Mouse (Mus musculus): ENCODE results near the gene Fastk. TPM values are rescaled to one million over a fixed set of nuclear protein-coding genes. Genes with fewer than 3 reads are reported as not detected.
"Not testable (repeated sequence)": the region's sequence is repeated elsewhere in the genome, so short reads cannot be mapped to it uniquely, and the experiment has no call there.

The Fastk gene
- total RNA-seq, 4 experiments from 2014 or later: 297 to 351 (median 327) TPM

GRCm38 (mm10) chr5:24424004-24424781 is 20.9 kb downstream of the Fastk start:
- peak; percentile 45 for DNase-seq (ENCODE audit: low spot score)

GRCm38 (mm10) chr5:24423129-24424003 is 21.7 kb downstream of the Fastk start, which contains the start of the genes Cdk5 and Slc4a2:
Gene Cdk5 (minus strand): TSS chr5:24423530.
Gene Slc4a2 (plus strand): TSS chr5:24423837.
- DNase-seq (ENCODE audit: low spot score): peak; percentile 99

DNA sequence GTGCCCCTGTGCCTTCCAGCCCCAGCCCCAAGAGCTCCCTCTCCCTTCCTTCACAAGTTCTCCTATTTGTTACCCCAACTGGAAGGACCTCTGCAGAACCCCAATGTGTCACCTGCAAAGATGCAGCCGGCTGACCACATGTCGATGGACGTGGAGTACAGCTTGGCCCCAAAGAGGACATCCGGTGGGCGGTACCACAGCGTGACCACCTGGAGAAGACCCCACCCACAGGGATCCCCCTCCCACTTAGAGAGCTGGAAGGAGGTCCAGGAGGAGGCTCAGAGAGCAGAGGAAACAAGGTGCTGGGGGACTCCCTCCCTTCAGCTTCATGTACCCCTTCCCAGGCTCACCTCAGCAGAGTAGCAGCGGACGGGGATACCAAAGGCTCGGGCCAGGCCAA is 24.7 kb downstream of the Fastk start:
- no peak for DNase-seq (ENCODE audit: low spot score)

GRCm38 (mm10) chr5:24417587-24417986 is 27.5 kb downstream of the Fastk start:
- no peak for DNase-seq (ENCODE audit: low spot score)

- peak; percentile 68 for DNase-seq (ENCODE audit: low spot score)
Measured at GRCm38 (mm10) chr5:24416222-24416736, 28.8 kb downstream of the Fastk start.

DNA sequence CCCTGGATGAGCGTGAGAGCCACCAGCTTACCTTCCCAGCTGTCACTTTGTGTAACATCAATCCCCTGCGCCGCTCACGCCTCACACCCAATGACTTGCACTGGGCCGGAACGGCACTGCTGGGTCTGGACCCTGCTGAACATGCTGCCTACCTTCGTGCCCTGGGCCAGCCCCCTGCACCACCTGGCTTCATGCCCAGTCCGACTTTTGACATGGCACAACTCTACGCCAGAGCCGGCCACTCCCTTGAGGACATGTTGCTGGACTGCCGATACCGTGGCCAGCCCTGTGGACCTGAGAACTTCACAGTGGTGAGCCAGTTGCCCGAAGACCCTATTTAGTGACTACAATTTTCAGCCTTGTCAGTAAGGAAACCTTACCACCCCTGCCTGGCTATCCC is 31.1 kb downstream of the Fastk start:
- DNase-seq (ENCODE audit: low spot score): no peak

- DNase-seq (ENCODE audit: low spot score): no peak
Measured at GRCm38 (mm10) chr5:24413042-24413693, 31.9 kb downstream of the Fastk start, which contains the start of gene Asic3. Gene Asic3 (plus strand): TSS chr5:24413392.

DNA sequence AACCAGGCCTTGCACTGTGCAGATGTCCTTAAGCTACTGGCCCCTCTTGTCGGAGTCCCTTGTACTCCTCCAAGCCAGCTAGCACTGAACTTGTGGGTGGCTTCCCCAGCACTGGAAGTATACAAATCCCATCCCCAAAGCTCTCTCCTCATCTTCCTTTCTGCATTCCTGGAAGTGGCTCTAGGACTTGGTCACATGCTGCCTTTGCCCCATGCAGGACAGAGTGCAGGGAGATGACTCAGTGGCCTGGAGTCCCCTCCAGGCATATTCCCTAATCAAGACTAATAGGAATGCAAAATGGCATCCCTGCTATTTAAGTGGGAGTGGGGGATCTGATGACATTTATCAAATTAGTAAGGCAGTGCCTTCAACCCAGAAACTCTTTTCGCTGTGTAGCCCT is 33.0 kb downstream of the Fastk start:
- no peak for DNase-seq (ENCODE audit: low spot score)

- no peak for DNase-seq (ENCODE audit: low spot score)
Measured at GRCm38 (mm10) chr5:24409466-24409865, 35.6 kb downstream of the Fastk start.

GRCm38 (mm10) chr5:24408651-24409050 is 36.4 kb downstream of the Fastk start:
- DNase-seq (ENCODE audit: low spot score): no peak

- no peak for DNase-seq (ENCODE audit: low spot score)
Measured at GRCm38 (mm10) chr5:24405389-24405876, 39.7 kb downstream of the Fastk start.

GRCm38 (mm10) chr5:24404594-24405360 is 40.3 kb downstream of the Fastk start:
- no peak for DNase-seq (ENCODE audit: low spot score)

DNA sequence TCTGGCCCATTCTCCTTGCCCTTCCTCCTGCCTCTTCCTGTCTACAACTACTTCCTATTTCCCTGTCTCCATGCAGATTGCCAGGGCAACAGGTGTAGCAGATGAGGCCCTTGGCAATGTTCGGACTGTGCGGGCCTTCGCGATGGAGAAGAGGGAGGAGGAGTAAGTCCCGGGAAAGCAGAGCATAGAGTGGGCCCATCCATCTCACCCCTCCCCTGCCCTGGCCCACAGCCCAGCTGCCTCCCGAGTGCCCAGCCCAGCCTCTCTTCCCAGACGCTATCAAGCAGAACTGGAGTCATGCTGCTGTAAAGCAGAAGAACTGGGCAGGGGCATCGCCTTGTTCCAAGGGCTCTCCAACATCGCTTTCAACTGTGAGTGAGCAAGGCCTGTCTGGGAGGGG is 43.1 kb downstream of the Fastk start:
- no peak for DNase-seq (ENCODE audit: low spot score)

DNA sequence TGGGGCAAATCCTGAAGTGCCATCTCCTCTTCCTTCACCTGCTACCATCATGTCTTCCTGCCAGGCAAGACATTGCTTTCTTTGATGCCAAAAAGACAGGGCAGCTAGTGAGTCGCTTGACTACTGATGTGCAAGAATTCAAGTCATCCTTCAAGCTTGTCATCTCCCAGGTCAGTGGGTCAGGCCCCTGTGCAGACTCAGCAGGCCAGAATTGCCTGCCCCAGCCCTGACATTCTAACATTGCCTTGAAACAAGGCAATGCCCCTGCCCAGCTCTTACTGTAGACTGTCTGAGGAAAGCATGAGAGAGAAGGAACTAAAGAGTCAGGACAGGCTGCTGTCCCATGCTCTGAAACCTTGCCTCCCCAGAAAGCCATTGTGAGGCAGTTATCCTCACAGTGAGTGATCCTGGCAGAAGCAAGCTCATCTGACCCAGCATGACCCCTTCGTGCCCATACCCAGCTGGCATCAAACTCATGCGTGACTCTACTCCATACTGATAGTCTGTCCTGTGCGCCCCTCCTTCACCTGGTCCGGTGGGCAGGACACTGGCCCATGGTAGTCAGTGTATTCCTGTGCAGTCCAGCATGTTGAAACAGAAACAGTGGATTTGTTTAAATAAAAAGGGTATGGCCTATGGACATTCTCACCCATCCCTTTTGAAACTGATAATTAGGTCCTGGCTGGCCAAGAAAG is 44.0 kb downstream of the Fastk start:
- DNase-seq (ENCODE audit: low spot score): no peak

GRCm38 (mm10) chr5:24400362-24400761 is 44.7 kb downstream of the Fastk start:
- DNase-seq (ENCODE audit: low spot score): no peak

DNA sequence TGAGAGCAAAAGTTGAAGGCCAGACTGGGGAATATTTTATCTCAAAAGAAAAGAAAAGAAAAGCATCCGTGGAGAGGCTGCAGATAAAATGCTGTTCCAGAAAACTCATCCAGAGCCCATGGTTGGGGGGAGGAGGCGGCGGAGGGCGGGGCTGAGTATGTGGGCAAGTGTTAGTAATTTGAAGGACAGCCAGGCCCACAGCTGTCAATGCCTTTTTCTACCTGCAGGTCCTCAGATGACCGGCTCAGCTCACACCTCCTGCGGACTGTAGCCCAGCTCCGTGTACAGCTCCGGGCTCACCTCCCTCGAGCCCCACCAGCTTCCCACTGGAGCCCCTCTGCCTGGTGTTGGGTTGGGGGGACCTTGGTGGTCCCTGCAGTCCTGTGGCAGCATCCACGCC is 45.4 kb downstream of the Fastk start:
- no peak for DNase-seq (ENCODE audit: low spot score)

- not testable (repeated sequence) for DNase-seq (ENCODE audit: low spot score)
Measured at GRCm38 (mm10) chr5:24396254-24396653, 48.8 kb downstream of the Fastk start.

GRCm38 (mm10) chr5:24394165-24394894 is 50.8 kb downstream of the Fastk start:
- DNase-seq (ENCODE audit: low spot score): peak; percentile 98

DNA sequence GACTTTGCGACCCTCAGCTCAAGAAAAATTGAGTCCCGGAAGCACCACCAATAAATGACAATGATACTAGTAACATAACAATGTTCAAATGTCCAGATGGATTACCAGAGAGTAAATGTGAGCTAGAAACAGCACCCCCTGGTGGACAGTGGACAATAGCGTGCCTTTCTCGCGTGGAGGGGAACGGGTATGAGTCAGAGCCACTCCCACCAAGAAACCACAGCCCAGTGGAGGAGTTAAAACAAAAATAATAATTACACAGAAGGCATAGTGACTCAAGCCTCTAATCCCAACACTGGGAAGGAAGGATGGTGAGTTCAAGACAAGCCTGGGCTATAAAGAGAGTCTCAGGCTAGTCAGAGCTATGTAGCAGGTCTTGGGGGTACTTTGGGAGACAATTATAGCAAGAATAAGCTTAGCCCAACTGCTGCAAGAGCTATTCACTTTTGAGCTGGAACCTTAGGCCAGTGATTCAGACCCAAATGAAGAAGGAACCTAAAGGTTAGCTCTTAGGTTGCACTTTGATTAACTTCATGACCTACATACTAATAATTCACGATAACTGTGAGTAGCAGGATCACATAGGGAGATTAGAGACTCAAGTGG is 51.6 kb downstream of the Fastk start, which contains the start of gene Abcb8:
Gene Abcb8, plus strand, starts transcription at position 272 of the 606 bp plus-strand sequence.
- DNase-seq (ENCODE audit: low spot score): peak; percentile 91

Measured in heart, adult 8-10 months (tissue).